Mouse (Mus musculus) spleen, postnatal 36 days (tissue): ENCODE results near the gene Fkbp8.

Source experiments
- DNase-seq, 2 experiments: peaks; one replicate each; pipeline ENCODE4 v3.0.0; 2022; ENCODE audit warnings: low spot score in 2 of 2, mixed read lengths in 1 of 2

The Fkbp8 gene

DNA sequence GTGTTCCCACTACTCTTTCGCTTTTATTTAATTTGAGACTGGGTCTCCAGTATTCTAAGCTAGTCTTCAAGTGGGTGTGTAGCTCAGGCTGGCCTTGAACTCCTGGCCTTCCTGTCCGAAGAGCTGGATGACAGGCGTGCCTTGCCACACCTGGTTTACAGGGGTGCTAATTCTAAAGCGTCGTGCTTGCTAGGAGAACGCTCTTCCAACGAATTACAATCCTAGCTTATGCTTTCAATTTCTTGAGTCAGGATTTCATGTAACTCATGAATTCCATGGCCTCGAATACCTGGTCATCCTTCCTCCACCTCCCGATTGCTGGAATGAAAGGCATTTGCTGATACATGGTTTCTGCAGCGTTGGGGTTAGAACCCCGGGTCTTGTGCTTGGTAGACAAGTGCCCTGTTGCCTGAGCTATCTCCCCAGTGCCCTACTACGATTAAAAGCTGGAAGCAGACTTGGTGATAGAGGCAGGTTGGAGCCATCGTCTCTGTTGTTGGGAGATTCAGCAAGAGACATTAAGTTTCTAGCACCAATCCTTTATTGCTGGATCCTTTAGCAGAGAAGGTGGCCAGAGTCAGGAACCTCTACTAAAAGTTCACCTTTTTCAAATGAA is 766 bp downstream of the Fkbp8 start:
- DNase-seq = no peak

DNA sequence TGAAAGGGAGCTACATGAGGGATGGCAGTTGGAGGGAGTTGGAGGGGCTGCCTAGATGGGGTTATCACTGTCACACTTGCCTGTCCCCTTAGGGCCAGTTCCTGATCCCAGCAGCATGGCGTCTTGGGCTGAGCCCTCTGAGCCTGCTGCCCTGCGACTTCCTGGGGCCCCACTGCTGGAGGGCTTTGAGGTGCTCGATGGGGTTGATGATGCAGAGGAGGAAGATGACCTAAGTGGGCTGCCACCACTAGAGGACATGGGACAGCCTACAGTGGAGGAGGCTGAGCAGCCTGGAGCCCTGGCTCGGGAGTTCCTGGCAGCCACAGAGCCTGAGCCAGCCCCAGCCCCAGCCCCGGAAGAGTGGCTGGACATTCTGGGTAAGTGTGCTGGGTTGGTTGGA is 1.8 kb downstream of the Fkbp8 start:
- DNase-seq = no peak

DNA sequence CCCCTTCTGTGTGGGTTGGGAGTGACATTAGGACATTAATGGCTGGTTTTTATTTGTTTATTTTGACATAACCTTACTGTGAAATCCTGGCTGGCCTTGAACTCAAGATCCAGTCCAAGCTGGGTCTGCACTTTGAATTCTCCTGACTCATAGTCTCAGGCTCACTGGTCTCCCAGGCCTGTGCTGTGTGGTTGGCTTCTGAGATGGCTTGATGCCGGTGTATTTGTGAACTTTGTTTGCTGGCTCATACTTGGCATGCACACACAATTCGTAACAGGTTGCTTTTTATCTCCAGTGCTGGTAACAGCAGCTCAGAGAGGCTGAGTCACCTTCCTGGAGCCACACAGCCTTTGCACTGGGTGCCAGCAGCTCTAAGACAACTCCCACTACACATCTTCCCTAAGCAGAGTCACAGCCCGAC is 2.2 kb downstream of the Fkbp8 start:
- no peak for DNase-seq

DNA sequence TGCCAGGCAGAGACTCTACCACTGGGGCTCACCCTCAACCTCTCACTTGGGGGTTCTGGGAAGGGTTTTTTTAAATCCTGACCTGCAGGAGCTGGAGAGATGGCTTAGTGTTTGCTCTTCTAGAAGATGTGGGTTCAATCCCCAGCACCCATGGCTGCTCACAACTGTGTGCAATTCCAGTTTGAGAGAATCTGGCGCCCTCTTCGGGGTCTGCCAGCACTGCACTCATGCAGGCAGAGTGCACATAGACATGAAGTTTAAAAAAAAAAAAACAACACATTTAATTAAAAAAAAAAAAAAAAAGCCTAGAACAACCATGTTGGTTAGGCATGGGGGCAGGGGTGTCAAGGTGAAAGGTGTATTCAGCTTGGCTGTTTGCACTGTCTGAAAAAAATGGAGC is 2.8 kb downstream of the Fkbp8 start:
- DNase-seq = no peak

DNA sequence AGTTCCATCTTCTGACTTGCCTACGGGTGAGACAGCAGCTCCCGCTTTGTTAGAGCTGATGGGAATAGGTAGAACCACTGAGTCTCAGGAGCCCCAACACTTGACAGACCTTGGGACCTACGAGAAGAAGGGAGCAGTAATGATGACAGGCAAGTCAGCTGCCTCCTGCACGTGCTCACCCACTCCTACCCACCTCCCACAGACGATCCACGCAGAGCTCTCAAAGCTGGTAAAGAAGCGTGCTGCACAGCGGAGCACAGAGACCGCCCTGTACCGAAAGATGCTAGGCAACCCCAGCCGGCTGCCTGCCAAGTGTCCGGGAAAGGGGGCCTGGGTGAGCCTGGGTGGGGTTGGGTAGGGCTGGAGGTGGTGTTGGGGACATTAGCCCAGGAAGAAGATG is 6.8 kb downstream of the Fkbp8 start:
- no peak for DNase-seq

DNA sequence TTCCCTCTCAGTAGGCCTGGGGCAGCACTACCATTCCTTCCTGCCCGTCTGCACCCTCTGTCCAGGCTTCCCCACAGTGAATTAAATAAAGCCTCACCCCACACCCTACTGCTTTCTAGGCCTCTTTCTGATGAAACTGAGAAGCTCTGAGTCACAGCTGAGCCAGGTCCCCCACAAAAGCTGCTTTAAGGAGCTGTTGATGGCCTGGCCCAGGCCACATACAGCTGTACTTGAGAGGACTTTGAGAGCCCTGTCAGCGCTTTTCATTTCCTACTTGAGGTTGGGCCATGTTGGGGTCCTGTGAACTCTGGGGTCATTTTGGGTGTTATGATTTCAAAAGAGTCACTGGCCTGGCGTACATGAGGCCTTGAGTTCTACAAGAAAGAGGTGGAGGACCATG is 7.7 kb downstream of the Fkbp8 start:
- no peak for DNase-seq

DNA sequence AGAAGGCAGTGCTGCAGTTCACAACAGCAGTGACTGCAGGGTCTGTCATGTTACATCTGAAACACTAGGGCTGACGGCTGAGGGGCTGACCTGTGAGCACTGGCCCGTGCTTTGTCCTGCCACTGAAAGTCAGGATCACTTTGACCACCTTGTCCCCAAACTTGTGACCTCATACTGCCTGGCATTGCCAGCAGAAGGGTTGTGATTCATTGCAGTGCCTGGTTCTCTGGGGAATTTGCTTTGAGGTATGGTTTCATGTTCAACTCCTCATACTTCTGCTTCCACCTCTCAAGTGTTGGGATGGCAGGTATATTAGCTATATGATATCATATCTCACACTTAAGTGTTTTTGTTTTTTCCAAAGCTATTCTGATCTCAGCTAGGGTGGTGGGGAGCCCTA is 8.2 kb downstream of the Fkbp8 start:
- no peak for DNase-seq

DNA sequence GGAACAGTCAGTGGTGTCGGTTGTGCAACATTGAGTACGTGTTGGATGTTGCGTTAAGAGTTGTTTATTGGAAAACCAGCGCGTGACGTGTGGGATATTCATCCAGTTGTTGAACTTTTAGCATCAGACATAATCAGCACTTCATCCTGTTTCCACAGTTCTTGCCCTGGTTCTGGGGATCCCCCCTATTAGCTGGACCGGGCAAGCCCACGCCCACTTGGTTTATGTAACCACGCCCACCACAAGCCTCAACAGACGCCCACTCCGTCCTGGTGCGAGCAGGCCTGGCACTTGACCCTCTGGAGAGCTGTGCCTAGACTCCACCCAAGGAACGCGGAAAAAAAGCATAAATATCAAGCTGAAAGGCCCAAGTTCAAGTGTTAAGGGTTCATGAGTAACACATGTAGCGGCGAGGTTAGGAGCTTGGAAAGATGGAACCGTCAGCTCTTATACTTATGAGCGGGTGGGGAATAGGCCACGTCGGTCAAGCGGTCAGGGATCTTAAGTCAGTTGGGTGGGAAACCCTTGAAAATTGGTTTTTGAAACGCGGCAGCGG is 10.6 kb downstream of the Fkbp8 start:
- peak; percentile 71 to 77 for DNase-seq

DNA sequence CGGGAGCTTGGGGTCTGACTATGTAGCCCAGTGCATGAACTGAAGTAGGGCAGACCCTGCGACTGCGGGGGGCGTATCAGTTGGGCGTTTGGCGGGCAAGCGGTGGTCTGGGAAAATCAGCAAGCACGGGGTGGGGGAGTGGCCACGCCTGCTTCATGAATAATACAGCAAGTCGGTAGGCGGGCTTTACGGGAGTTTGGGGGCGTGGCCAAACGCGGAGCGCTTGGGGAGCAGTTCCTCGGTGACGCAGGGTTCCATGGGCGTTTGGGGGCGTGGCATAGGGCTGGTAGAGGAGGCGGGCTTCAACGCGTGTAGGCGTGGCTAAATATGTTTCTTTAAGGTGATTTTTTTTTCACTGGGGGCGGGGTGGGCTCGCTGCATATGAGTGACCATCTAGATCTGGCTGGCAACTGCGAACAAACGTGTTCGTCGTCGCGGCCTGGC is 11.1 kb downstream of the Fkbp8 start:
- peak; percentile 98 to 100 for DNase-seq

DNA sequence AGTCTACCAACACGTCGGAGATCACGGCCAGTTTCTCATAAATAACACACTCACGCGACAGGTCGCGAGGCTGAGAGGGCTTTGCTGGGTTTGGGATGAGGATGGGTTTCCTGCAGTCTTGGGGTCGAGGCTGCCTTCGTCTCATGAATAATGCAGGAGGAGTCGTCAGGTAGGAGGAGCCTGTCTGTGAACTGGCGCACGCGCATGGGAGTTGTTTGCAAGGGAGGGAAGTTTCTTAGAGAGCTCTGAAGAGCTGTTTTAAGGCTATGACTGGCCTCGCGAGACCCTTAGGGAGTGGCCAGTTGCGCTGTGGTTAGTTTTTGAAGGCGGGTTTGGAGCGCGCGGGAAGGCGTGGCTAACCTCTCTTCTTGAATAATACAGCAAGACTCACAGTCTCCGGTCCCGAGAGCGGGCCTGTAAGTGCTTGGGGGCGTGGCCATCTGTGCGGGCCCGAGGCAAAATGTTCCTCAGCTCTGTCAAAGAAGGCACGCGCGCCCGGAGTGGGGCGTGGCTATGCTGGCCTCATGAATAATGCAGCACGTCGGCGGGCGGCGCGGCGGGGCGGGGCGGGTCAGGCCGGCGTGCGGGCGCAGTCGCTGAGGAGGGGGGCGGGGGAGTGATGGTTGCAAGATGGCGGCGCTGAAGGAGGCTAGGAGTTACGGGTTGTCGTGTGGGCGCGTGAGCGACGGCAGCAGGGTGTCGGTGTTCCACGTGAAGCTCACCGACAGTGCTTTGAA is 11.7 kb downstream of the Fkbp8 start, which contains the start of gene Ell:
TSS of gene Ell (plus strand) at position 381 of the 737 bp plus-strand sequence.
- DNase-seq = peak; percentile 99 to 100

DNA sequence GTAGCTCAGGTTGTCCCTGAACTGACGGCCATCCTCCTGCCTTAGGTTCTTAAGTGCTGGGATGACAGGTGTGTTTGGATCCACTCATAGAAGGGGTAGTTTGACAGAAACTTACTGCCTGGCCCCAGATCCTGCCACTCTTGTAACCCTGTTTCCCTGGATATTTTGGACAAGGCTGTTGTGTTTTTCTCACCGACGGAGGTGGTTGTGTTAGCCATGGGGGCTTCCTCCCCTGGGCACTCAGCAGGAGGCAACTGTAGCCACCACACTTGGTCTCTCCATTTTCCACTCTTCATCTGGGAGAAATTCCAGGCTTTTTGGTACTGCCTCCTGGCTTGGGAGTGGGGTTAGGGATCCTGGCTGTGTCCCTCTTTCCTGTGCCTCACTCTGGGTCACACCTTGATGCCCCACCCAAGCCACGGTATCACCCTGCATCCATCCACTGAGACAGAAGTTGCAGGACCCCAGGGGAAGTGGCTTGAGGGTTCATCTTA is 12.5 kb downstream of the Fkbp8 start:
- DNase-seq = no peak

DNA sequence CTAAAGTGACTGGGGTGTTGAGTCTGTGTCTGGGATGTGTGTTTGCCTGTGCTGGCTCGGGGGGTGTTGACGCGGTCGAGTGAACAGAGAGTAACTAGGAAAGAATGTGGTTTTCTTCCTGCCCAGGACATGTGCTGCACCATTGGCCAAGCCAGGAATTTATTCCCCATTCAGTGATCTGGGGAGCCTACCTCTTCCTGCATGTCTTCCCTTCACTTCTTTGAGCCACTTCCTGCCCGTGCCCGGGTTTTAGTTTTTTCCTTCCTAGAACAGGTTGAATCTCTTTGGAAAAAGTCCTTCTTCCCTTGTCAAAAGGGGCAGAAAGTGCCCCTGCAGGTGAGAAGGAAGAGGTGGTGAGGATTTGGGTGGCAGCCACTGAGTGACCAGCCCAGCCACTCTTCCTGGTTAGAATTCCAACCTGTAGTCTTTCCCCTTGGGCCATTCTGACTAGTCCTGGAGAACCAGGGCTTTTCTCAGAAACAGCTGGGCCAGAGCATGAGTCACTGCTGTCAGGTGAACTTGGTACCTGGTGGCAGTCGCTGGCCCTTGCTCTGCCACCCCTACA is 13.1 kb downstream of the Fkbp8 start:
- no peak for DNase-seq

DNA sequence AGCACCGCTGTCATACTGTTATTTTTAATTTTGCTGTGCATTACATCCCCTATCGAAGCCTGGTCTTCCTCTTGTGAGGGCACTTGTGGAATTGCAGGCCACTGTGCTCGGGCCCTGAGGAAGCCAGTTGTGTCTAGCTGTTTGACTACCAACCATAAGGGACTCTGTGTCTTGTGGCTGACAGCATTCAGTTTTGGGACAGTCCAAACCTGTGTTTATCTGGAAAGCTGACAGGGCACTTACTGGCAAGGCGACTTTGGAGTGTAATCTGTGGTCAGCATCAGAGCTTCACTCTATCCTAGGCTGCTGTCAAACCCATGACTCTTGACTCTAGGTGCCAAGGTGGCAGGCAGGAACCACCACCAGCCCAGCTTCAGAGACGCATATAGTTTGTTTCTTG is 13.6 kb downstream of the Fkbp8 start:
- DNase-seq = no peak

DNA sequence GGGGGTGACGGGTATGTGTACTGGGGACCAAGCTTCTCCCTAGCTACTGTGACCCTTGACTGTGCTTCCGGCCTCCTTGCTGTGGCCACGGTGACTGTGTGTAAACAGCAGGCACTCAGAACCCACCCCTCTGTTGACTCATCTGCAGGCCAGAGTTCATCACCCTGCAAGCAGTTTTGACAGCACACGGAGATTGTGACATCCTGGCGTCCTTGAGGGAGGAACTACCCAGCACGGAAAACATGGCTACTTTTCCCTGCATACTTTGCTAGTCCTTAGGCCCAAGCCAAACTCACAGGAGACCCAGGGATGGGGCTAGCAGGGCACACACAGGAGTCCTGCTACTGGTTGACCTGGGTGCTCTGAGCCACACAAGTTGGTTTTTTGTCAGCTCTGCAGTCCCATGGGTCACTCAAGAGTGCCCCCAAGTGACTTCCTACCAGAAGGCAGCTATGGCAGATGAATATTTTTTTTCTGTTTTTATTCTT is 16.7 kb downstream of the Fkbp8 start:
- DNase-seq = no peak

DNA sequence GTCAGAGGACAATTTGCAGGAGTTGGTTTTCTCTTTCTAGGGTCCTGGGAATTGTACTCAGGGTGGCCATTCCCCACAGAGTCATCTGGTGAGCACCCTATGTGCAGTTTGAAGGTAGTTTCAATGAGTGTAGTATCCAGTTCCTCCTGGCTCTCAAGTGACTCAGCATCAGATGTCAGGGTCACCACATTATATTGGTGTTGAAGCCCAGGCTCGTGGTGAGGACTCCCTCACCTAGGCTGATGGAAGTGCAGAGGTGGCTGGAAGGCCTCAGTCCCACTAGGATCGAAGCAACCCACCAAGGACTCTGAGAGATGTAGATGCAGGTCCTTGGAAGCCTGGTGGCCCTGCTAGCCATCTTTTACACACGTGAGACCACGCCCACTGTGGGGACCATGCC is 18.9 kb downstream of the Fkbp8 start:
- DNase-seq = no peak

DNA sequence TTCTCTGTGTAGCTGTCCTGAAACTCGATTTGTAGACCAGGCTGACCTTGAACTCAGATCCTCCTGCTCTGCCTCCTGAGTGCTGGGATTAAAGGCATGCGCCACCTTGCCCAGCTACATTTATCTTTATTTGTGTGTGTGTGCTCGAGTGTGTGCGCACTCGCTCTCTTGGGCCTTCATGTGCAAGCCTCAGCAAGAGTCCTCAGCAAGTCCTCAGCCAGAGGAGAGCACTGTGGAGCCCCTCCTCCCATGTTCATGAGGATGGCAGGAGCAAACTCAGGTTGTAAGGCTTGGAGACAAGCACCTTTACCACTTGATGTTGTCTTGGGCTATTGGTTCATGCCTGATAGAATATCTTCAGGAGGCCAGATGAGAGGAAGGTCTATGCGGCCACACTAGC is 20.2 kb downstream of the Fkbp8 start:
- no peak for DNase-seq

DNA sequence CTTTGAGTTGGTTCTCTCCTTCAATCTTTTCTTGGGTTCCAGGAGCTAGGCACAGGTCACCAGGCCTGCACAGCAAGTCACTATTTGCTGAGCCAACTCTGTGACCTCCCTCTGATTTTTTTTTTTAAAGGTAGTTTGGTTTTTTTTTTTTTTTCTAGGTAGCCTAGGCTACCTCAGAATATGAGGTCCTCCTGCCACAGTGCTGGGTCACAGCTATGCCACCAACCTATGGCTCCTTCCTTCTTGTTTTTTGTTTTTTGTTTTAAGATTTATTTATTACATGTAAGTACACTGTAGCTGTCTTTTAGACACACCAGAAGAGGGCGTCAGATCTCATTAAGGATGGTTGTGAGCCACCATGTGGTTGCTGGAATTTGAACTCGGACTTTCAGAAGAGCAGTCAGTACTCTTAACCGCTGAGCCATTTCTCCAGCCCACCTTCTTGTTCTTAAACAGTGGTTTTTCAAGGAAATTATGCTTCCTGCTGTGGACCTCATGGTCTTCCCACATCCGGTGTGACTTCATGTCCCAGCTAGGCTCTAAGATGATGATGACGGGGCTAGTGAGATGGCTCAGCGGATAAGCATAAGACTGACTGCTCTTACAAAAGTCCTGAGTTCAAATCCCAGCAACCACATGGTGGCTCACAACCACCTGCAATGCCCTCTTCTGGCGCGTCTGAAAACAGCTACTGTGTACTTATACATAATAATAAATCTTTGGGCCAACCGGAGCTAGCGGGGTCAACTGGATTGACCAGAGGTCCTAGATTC is 22.1 kb downstream of the Fkbp8 start:
- DNase-seq = no peak

DNA sequence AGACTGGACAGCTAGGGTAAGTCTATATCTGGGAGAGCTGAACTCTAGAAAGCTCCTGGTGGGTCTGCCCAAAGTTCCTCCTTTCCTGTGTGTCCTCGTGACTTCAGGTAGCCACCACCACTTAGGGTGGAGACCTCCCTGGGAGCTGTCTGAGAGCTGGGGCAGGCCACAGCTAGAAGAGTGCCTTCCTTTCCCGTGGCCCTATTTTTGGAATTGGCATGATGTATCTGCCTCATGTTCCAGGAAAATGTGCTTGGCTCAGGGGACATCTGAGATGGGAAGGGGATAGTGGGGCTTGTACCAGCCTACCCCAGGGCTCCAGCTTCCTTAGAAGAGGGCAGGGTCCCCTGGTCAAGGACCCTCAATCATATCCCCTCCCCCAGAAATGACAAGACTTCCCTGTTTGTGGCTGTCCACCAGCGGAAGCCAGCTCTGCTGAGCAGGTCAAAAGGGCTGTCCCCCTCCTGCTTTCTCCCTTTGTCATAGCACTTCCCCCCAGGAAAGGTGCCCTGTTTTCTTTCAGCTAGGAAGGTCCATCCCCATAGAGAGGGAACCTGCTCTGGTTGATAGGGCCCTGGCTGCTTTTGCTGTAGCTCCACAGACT is 24.1 kb downstream of the Fkbp8 start:
- no peak for DNase-seq

DNA sequence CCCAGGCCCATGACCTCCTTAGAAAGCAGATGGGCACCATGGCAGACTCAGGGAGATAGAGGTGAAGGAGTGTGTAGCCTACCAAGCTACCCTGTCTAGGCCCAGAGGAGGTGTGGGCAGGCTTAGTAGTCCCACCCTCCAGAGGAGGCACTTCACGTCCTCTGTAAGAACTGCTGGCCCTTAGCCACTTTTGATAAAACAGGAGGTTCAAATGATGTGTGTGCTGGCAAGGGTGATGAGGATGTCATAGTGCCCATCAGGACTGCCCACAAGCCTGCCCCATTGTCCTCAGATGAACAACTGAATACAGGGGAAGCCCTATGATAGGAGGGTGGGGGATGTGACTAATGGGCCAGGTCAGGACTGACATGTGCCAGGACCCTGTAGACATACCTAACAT is 25.3 kb downstream of the Fkbp8 start:
- no peak for DNase-seq

DNA sequence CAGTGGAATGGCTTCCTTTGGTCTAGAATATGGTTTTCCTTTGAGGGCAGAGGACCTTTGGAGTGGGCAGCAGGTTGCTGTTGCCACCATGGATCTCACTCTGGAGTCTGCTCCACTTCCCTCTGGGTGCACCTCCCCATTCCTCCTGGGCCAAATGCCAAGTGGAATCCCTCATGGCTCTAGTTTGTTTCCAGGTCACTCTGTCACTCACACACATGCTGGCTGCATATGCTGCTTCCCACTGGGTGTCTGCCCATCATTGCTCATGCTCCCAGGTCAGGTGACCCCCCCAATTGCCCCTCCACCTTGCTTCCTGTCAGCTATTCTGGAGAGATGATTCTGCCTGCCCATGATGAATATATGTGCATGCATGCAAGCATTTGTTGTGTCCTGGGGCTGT is 26.2 kb downstream of the Fkbp8 start:
- DNase-seq = no peak

DNA sequence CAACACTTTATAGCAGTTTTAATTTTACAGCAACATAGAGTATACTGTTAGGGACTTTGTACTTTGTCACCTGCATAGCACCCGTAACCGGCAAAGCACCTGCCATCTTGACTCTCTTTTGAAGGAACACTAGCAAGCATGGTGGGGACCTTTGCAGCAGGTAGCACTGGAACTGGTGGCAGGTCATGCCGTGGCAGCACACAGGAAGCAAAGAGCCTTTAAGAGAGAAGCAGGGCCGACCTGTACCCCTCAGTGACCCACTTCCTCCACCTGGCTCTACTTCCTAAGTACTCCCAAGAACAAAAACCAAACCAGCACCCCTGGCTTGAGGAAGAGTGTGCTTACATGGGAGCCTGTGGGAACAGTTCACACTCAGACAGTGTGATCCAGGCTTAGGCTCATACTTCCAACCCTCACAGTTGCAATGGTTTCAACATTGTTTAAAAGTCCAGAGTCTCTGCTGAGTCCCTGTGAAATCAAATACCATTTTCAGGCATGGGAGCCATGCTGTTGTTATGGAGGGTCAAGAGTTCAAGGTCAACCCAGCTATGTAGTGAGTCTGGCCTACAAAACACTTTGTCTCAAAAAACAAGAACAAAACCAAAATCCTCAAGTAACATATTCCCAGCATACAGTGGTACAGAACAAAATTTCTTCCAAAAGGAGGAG is 27.7 kb downstream of the Fkbp8 start:
- DNase-seq = no peak
